Mouse (Mus musculus): ENCODE measurements around the gene Msx2.

DNA sequence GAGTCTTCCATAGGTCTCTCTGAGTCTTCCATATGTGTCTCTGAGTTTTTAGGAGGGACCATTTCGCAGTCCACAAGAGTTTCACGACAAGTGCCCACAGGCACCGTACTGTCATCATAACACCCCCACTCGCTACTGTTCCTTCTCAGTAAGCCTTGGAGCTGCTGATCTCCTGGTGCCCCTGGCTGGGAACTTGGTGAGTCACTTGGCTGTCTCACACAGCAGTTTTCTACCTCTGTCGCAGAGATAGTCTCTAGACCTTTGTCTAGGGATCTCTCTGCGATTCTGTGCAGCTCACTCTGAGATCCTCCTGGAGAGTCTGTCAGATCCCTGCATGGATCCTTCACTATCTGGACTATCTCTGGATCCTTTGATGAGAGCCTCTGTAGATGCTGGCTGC is 55.2 kb downstream of the Msx2 start:
- TF ChIP-seq CTCF (IDR thresholded peaks at IDR 0.05) (no peak), EP300 (IDR thresholded peaks at IDR 0.05) (no peak)

Measured in lung, postnatal 0 days (tissue).